Mouse (Mus musculus): Measurements from ENCODE around the gene Patl1. TPM values are rescaled to one million over a fixed set of nuclear protein-coding genes. Genes with fewer than 3 reads are reported as not detected.

The Patl1 gene
- polyA plus RNA-seq (2015; fragmentation: Illumina TruSeq; extraction: RNeasy Lipid Tissue Mini Kit (QIAGEN cat#74804); ENCODE audit: insufficient read depth, low replicate concordance): 38.9 TPM

GRCm38 (mm10) chr19:11912037-11912532 lies at the start of gene Patl1:
Gene Patl1 (plus strand): TSS chr19:11912399.

GRCm38 (mm10) chr19:11875006-11875405 lies 37.2 kb upstream of the Patl1 start, which contains the start of gene Olfr1419:
Gene Olfr1419 (minus strand): TSS chr19:11875106.

GRCm38 (mm10) chr19:11886265-11886664 lies 25.9 kb upstream of the Patl1 start, which contains the start of gene Olfr1420:
Gene Olfr1420 (plus strand): TSS chr19:11886565.

GRCm38 (mm10) chr19:11965023-11965942 lies 53.1 kb downstream of the Patl1 start, which contains the start of gene Osbp:
Gene Osbp (plus strand): TSS chr19:11965941.

Other genes starting within 250 kb of the Patl1 start
- gene Oosp1, start 221.2 kb upstream of the Patl1 start, polyA plus RNA-seq (2015; fragmentation: Illumina TruSeq; extraction: RNeasy Lipid Tissue Mini Kit (QIAGEN cat#74804); ENCODE audit: insufficient read depth, low replicate concordance): 8.4 TPM
- gene Oosp3, start 215.3 kb upstream of the Patl1 start, polyA plus RNA-seq (2015; fragmentation: Illumina TruSeq; extraction: RNeasy Lipid Tissue Mini Kit (QIAGEN cat#74804); ENCODE audit: insufficient read depth, low replicate concordance): not detected
- not detected for gene Gif, start 164.8 kb upstream of the Patl1 start, polyA plus RNA-seq (2015; fragmentation: Illumina TruSeq; extraction: RNeasy Lipid Tissue Mini Kit (QIAGEN cat#74804); ENCODE audit: insufficient read depth, low replicate concordance)
- 31.9 TPM for gene Mrpl16, start 142.0 kb upstream of the Patl1 start, polyA plus RNA-seq (2015; fragmentation: Illumina TruSeq; extraction: RNeasy Lipid Tissue Mini Kit (QIAGEN cat#74804); ENCODE audit: insufficient read depth, low replicate concordance)
- gene Stx3, start 93.0 kb upstream of the Patl1 start, polyA plus RNA-seq (2015; fragmentation: Illumina TruSeq; extraction: RNeasy Lipid Tissue Mini Kit (QIAGEN cat#74804); ENCODE audit: insufficient read depth, low replicate concordance): 7.6 TPM
- gene Olfr1417, start 73.2 kb upstream of the Patl1 start, polyA plus RNA-seq (2015; fragmentation: Illumina TruSeq; extraction: RNeasy Lipid Tissue Mini Kit (QIAGEN cat#74804); ENCODE audit: insufficient read depth, low replicate concordance): not detected
- not detected for gene Olfr1418, start 51.3 kb upstream of the Patl1 start, polyA plus RNA-seq (2015; fragmentation: Illumina TruSeq; extraction: RNeasy Lipid Tissue Mini Kit (QIAGEN cat#74804); ENCODE audit: insufficient read depth, low replicate concordance)
- not detected for gene Olfr1419, start 37.3 kb upstream of the Patl1 start, polyA plus RNA-seq (2015; fragmentation: Illumina TruSeq; extraction: RNeasy Lipid Tissue Mini Kit (QIAGEN cat#74804); ENCODE audit: insufficient read depth, low replicate concordance)
- not detected for gene Olfr1420, start 25.8 kb upstream of the Patl1 start, polyA plus RNA-seq (2015; fragmentation: Illumina TruSeq; extraction: RNeasy Lipid Tissue Mini Kit (QIAGEN cat#74804); ENCODE audit: insufficient read depth, low replicate concordance)
- 48.5 TPM for gene Osbp, start 53.5 kb downstream of the Patl1 start, polyA plus RNA-seq (2015; fragmentation: Illumina TruSeq; extraction: RNeasy Lipid Tissue Mini Kit (QIAGEN cat#74804); ENCODE audit: insufficient read depth, low replicate concordance)
- gene Olfr1423, start 128.9 kb downstream of the Patl1 start, polyA plus RNA-seq (2015; fragmentation: Illumina TruSeq; extraction: RNeasy Lipid Tissue Mini Kit (QIAGEN cat#74804); ENCODE audit: insufficient read depth, low replicate concordance): not detected
- gene Olfr1424, start 150.3 kb downstream of the Patl1 start, polyA plus RNA-seq (2015; fragmentation: Illumina TruSeq; extraction: RNeasy Lipid Tissue Mini Kit (QIAGEN cat#74804); ENCODE audit: insufficient read depth, low replicate concordance): not detected
- gene Olfr1425, start 165.3 kb downstream of the Patl1 start, polyA plus RNA-seq (2015; fragmentation: Illumina TruSeq; extraction: RNeasy Lipid Tissue Mini Kit (QIAGEN cat#74804); ENCODE audit: insufficient read depth, low replicate concordance): not detected
- gene Olfr1426, start 179.6 kb downstream of the Patl1 start, polyA plus RNA-seq (2015; fragmentation: Illumina TruSeq; extraction: RNeasy Lipid Tissue Mini Kit (QIAGEN cat#74804); ENCODE audit: insufficient read depth, low replicate concordance): not detected
- gene Olfr1427, start 190.9 kb downstream of the Patl1 start, polyA plus RNA-seq (2015; fragmentation: Illumina TruSeq; extraction: RNeasy Lipid Tissue Mini Kit (QIAGEN cat#74804); ENCODE audit: insufficient read depth, low replicate concordance): not detected
- gene Olfr1428, start 203.5 kb downstream of the Patl1 start, polyA plus RNA-seq (2015; fragmentation: Illumina TruSeq; extraction: RNeasy Lipid Tissue Mini Kit (QIAGEN cat#74804); ENCODE audit: insufficient read depth, low replicate concordance): not detected
- not detected for gene Olfr76, start 210.8 kb downstream of the Patl1 start, polyA plus RNA-seq (2015; fragmentation: Illumina TruSeq; extraction: RNeasy Lipid Tissue Mini Kit (QIAGEN cat#74804); ENCODE audit: insufficient read depth, low replicate concordance)

Measured in spleen, adult 10 weeks (tissue).